Mouse (Mus musculus) hindbrain, embryonic 14.5 days (tissue): ENCODE measurements around the gene Cnpy3. TPM values are rescaled to one million over a fixed set of nuclear protein-coding genes. Genes with fewer than 3 reads are reported as not detected.
A peak's percentile ranks its signal among the peaks of the same experiment; 100 is the strongest.
"Not testable (repeated sequence)": the region's sequence is repeated elsewhere in the genome, so short reads cannot be mapped to it uniquely, and the experiment has no call there.

ENCODE experiments used
- ATAC-seq: fragments of 200-750 bp; cut with Nextera tagmentation; 2 replicates; pipeline ENCODE4 v1.8.0; 2017; ENCODE audit warnings: moderate number of reproducible peaks, mild to moderate bottlenecking, moderate TSS enrichment, moderate library complexity; ENCODE audit not compliant: low FRiP score
- DNase-seq: peaks from one replicate; pipeline ENCODE4 v3.0.0-alpha.2; 2015; ENCODE audit warnings: low spot score
- H3K27ac ChIP-seq: fragments of 300-500 bp; sonication (generic); 2 replicates; pipeline ENCODE4 v1.5.1; 2014; ENCODE audit warnings: mild to moderate bottlenecking, moderate library complexity
- H3K27me3 ChIP-seq: fragments of 300-500 bp; sonication (generic); 2 replicates; pipeline ENCODE4 v1.6.1; 2014; ENCODE audit warnings: mild to moderate bottlenecking, low read length, mixed read lengths; ENCODE audit not compliant: control insufficient read depth, insufficient read depth
- H3K36me3 ChIP-seq: fragments of 300-500 bp; sonication (generic); replicated peaks from 2 replicates; pipeline ENCODE4 v1.6.1; 2014; ENCODE audit not compliant: control insufficient read depth, insufficient read depth
- H3K4me1 ChIP-seq: fragments of 300-500 bp; sonication (generic); replicated peaks from 2 replicates; pipeline ENCODE4 v1.6.1; 2014; ENCODE audit warnings: antibody characterized with exemption, low read length, mixed read lengths; ENCODE audit not compliant: control insufficient read depth, insufficient read depth
- H3K4me2 ChIP-seq: fragments of 300-500 bp; sonication (generic); replicated peaks from 2 replicates; pipeline ENCODE4 v1.6.1; 2014; ENCODE audit warnings: mild to moderate bottlenecking, moderate library complexity
- H3K4me3 ChIP-seq: fragments of 300-500 bp; sonication (generic); replicated peaks from 2 replicates; pipeline ENCODE4 v1.5.1; 2014; ENCODE audit warnings: mild to moderate bottlenecking, low read length
- H3K9ac ChIP-seq: fragments of 300-500 bp; sonication (generic); 2 replicates; pipeline ENCODE4 v1.6.1; 2014
- H3K9me3 ChIP-seq: fragments of 300-500 bp; sonication (generic); 2 replicates; pipeline ENCODE4 v1.6.1; 2016; ENCODE audit warnings: low read length; ENCODE audit not compliant: control insufficient read depth
- WGBS: fragments of 180-500 bp; shearing (Covaris S2); extraction: QIAGEN DNeasy Blood & Tissue Kit; methylation state at CpG from one replicate; pipeline ENCODE4 v1.1.7; 2014; 5-methylcytosine and 5-hydroxymethylcytosine counted together
- polyA plus RNA-seq: library from polyadenylated mRNA; unstranded; fragments of >200 nt; fragmentation: Nextera tagmentation; extraction: Ambion mirVana; gene quantifications from 2 replicates; pipeline ENCODE4 v1.2.1, GENCODE M21; 2014

The Cnpy3 gene
- polyA plus RNA-seq, 1 experiment from 2014 or later, result 60.0 TPM

- Histone ChIP-seq H3K9me3 (no peaks in the 10 kb centered on the region), H3K27me3 (no peaks in the 10 kb centered on the region), H3K4me1 (peaks cover 19% of the 10 kb centered on the region), H3K9ac (peak overlapping the region; percentile 84), H3K36me3 (peaks cover 26% of the 10 kb centered on the region), H3K4me2 (peak overlapping the region; percentile 97), H3K27ac (peak overlapping the region; percentile 81; the same call in 1 of the 2 replicates), H3K4me3 (peak overlapping the region; percentile 90)
- ATAC-seq (no peak), DNase-seq (no peak)
- WGBS, result 71% methylated on average over 17 of the region's 17 CpGs
Measured at GRCm38 (mm10) chr17:46771616-46772015, 19.6 kb upstream of the Cnpy3 start.

- no peak overlapping the region for H3K4me3 ChIP-seq
- peaks cover 19% of the 10 kb centered on the region for H3K4me1 ChIP-seq
- H3K9me3 ChIP-seq, result no peaks in the 10 kb centered on the region
- ATAC-seq (no peak), DNase-seq (no peak)
- H3K9ac ChIP-seq, result no peak overlapping the region
- no peak overlapping the region for H3K4me2 ChIP-seq
- no peak overlapping the region for H3K27ac ChIP-seq
- H3K27me3 ChIP-seq, result no peaks in the 10 kb centered on the region
- 81% methylated on average over 4 of the region's 4 CpGs for WGBS
- H3K36me3 ChIP-seq, result peaks cover 20% of the 10 kb centered on the region
Measured at GRCm38 (mm10) chr17:46771025-46771424, 19.0 kb upstream of the Cnpy3 start.

GRCm38 (mm10) chr17:46770546-46770945 is 18.5 kb upstream of the Cnpy3 start:
- Histone ChIP-seq H3K9ac (no peak overlapping the region), H3K4me1 (peaks cover 19% of the 10 kb centered on the region), H3K9me3 (no peaks in the 10 kb centered on the region), H3K27me3 (no peaks in the 10 kb centered on the region), H3K4me3 (no peak overlapping the region), H3K27ac (no peak overlapping the region), H3K36me3 (peaks cover 15% of the 10 kb centered on the region), H3K4me2 (no peak overlapping the region)
- DNase-seq (no peak), ATAC-seq (no peak)
- WGBS, result 92% methylated on average over 11 of the region's 11 CpGs

GRCm38 (mm10) chr17:46767868-46768267 is 15.9 kb upstream of the Cnpy3 start:
- no peaks in the 10 kb centered on the region for H3K27me3 ChIP-seq
- no peak for DNase-seq
- no peak overlapping the region for H3K27ac ChIP-seq
- no peak for ATAC-seq
- H3K4me1 ChIP-seq, result peaks cover 8% of the 10 kb centered on the region
- H3K9me3 ChIP-seq, result no peaks in the 10 kb centered on the region
- H3K36me3 ChIP-seq, result no peaks in the 10 kb centered on the region
- H3K4me3 ChIP-seq, result no peak overlapping the region
- H3K4me2 ChIP-seq, result no peak overlapping the region
- H3K9ac ChIP-seq, result no peak overlapping the region
- whole genome bisulfite sequencing, result 64% methylated on average over 8 of the region's 8 CpGs

- WGBS, result 71% methylated on average over 9 of the region's 9 CpGs
- not testable (repeated sequence) for DNase-seq, H3K27ac ChIP-seq, H3K9me3 ChIP-seq, H3K4me3 ChIP-seq, ATAC-seq, H3K36me3 ChIP-seq, H3K4me2 ChIP-seq, H3K27me3 ChIP-seq, H3K9ac ChIP-seq, H3K4me1 ChIP-seq
Measured at GRCm38 (mm10) chr17:46764916-46765315, 12.9 kb upstream of the Cnpy3 start.

GRCm38 (mm10) chr17:46763544-46763943 is 11.5 kb upstream of the Cnpy3 start, which contains the start of gene Ptcra:
Gene Ptcra, minus strand, starts transcription at chr17:46763712.
- H3K27ac ChIP-seq, result no peak within 1 kb of the TSS
- no peaks in the 10 kb centered on the region for H3K36me3 ChIP-seq
- no peak within 1 kb of the TSS for H3K9ac ChIP-seq
- no peaks in the 10 kb centered on the region for H3K9me3 ChIP-seq
- DNase-seq, result no peak
- no peak within 1 kb of the TSS for H3K4me3 ChIP-seq
- ATAC-seq, result no peak
- H3K27me3 ChIP-seq, result no peaks in the 10 kb centered on the region
- no peak within 1 kb of the TSS for H3K4me2 ChIP-seq
- WGBS, result 59% methylated on average over 2 of the region's 2 CpGs
- no peaks in the 10 kb centered on the region for H3K4me1 ChIP-seq

GRCm38 (mm10) chr17:46758753-46759152 is 6.7 kb upstream of the Cnpy3 start:
- Histone ChIP-seq H3K4me3 (no peak overlapping the region), H3K4me1 (no peaks in the 10 kb centered on the region), H3K4me2 (no peak overlapping the region), H3K36me3 (no peaks in the 10 kb centered on the region), H3K9me3 (no peaks in the 10 kb centered on the region), H3K27me3 (no peaks in the 10 kb centered on the region), H3K9ac (no peak overlapping the region), H3K27ac (no peak overlapping the region)
- ATAC-seq (no peak), DNase-seq (no peak)
- WGBS, result 83% methylated on average over 12 of the region's 12 CpGs

GRCm38 (mm10) chr17:46751056-46751793 is 789 bp downstream of the Cnpy3 start:
- H3K4me1 ChIP-seq, result peaks cover 17% of the 10 kb centered on the region
- no peak for DNase-seq
- peak overlapping the region; percentile 74 for H3K9ac ChIP-seq
- H3K4me3 ChIP-seq, result peak overlapping the region; percentile 62
- H3K4me2 ChIP-seq, result peak overlapping the region; percentile 75
- ATAC-seq, result no peak; the same call in 1 of the 2 replicates
- no peaks in the 10 kb centered on the region for H3K9me3 ChIP-seq
- 27% methylated on average over 16 of the region's 16 CpGs for WGBS
- 0 out of 2 replicates have a peak, but pooled peaks cover 14% of the 10 kb centered on the region for H3K36me3 ChIP-seq
- H3K27ac ChIP-seq, result peak overlapping the region; percentile 81
- no peaks in the 10 kb centered on the region for H3K27me3 ChIP-seq

- Histone ChIP-seq H3K27me3 (no peaks in the 10 kb centered on the region), H3K27ac (0 out of 2 replicates have a peak overlapping the region, but pooled peaks have one; percentile 81), H3K9ac (peak overlapping the region; percentile 74), H3K4me1 (peaks cover 17% of the 10 kb centered on the region), H3K36me3 (0 out of 2 replicates have a peak, but pooled peaks cover 20% of the 10 kb centered on the region), H3K9me3 (no peaks in the 10 kb centered on the region), H3K4me3 (peak overlapping the region; percentile 62), H3K4me2 (peak overlapping the region; percentile 75)
- 88% methylated on average over 4 of the region's 4 CpGs for WGBS
- DNase-seq, result no peak
- ATAC-seq, result no peak
Measured at GRCm38 (mm10) chr17:46750580-46750979, 1.4 kb downstream of the Cnpy3 start.
